Mouse (Mus musculus): ENCODE measurements at regions not wholly inside any gene's neighbourhood (a gene's known extent, or its start where the extent isn't known, plus 50 kb on each side); places are given as distances from the start of the nearest gene placed in this dataset.

DNA sequence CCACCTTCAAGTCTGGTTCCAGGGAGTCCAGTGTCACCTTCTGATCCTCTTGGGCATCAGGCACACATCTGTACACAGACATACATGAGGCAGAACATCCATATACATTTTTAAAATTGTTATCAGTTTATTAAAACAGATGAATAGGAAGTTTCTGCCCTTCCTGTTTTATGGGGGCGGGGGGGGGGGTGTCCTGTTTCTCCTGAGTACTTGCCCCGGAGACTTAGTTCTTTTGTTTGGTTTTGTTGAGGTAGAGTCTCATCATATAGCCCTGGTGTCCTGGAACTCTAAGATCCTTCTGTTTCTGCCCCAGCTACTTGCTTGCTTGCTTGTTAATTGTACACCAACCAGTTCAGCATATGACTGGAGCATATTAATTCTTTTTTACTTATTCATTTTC, 85.0 kb upstream of the Xpo1 start:
- Histone ChIP-seq H3K4me3 (ENCODE audit: low read depth, low read length) (no peak overlapping the region), H3K36me3 (ENCODE audit: insufficient read depth) (no peaks in the 10 kb centered on the region), H3K4me1 (ENCODE audit: insufficient read depth) (no peaks in the 10 kb centered on the region), H3K27me3 (ENCODE audit: insufficient read depth, low read length) (no peaks in the 10 kb centered on the region), H3K27ac (ENCODE audit: low read depth, low read length) (no peak overlapping the region), H3K9me3 (ENCODE audit: low read length) (no peaks in the 10 kb centered on the region), H3K9ac (no peak overlapping the region), H3K4me2 (ENCODE audit: low read depth) (no peak overlapping the region)
- WGBS: 64% methylated on average over 2 of the region's 2 CpGs
- TF ChIP-seq CTCF (IDR thresholded peaks at IDR 0.05; ENCODE audit: low read depth): no peak
- DNase-seq: no peak
- no peak for ATAC-seq

DNA sequence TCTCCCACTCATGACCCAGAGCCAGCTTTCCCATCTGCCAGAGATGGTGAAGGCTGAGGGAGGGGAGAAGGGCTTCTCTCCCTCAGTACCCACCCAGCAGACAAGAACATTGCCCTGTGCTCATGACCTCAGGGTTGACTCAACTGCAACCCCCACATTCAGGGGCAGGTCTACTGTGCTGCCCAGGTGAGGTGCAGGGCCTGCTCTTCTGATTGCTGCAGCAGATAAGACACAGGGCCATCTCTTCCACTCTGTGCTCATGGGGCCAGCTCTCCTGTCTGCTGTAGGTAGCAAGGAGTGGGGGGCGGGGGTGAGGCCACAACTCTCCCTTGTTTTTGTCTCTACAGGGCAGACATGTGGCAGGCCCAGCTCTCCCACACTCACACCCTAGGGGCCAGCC, 84.1 kb upstream of the Xpo1 start:
- no peak for ATAC-seq
- Histone ChIP-seq H3K9me3 (ENCODE audit: low read length) (no peaks in the 10 kb centered on the region), H3K27ac (ENCODE audit: low read depth, low read length) (no peak overlapping the region), H3K36me3 (ENCODE audit: insufficient read depth) (no peaks in the 10 kb centered on the region), H3K27me3 (ENCODE audit: insufficient read depth, low read length) (no peaks in the 10 kb centered on the region), H3K9ac (no peak overlapping the region), H3K4me3 (ENCODE audit: low read depth, low read length) (no peak overlapping the region), H3K4me1 (ENCODE audit: insufficient read depth) (no peaks in the 10 kb centered on the region), H3K4me2 (ENCODE audit: low read depth) (no peak overlapping the region)
- WGBS: 83% methylated on average over 1 of the region's 1 CpGs
- no peak for TF ChIP-seq CTCF (IDR thresholded peaks at IDR 0.05; ENCODE audit: low read depth)
- no peak for DNase-seq

DNA sequence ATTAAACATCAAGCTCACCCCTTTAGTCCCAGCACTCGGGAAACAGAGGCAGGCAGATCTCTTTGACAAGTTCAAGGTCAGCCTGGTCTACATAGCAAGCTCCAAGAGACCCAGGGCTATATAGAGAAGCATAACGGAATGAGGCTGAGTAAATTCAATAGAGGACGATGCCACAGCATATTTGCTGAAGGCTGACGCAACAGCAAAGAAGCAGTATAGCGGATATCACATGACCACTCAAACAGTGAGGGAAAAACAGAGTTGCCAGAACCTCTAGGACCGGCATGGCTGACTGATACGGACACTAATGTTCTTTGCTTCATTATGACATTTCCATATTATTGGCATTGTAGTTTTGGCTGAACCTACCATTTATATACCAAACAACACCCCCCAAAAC, 74.2 kb upstream of the Xpo1 start:
- Histone ChIP-seq H3K27ac (ENCODE audit: low read depth, low read length) (no peak overlapping the region), H3K36me3 (ENCODE audit: insufficient read depth) (no peaks in the 10 kb centered on the region), H3K27me3 (ENCODE audit: insufficient read depth, low read length) (no peaks in the 10 kb centered on the region), H3K9ac (no peak overlapping the region), H3K9me3 (ENCODE audit: low read length) (no peaks in the 10 kb centered on the region), H3K4me1 (ENCODE audit: insufficient read depth) (no peaks in the 10 kb centered on the region), H3K4me2 (ENCODE audit: low read depth) (no peak overlapping the region), H3K4me3 (ENCODE audit: low read depth, low read length) (no peak overlapping the region)
- DNase-seq (no peak), ATAC-seq (no peak)
- 89% methylated on average over 7 of the region's 7 CpGs for WGBS
- no peak for TF ChIP-seq CTCF (IDR thresholded peaks at IDR 0.05; ENCODE audit: low read depth)

DNA sequence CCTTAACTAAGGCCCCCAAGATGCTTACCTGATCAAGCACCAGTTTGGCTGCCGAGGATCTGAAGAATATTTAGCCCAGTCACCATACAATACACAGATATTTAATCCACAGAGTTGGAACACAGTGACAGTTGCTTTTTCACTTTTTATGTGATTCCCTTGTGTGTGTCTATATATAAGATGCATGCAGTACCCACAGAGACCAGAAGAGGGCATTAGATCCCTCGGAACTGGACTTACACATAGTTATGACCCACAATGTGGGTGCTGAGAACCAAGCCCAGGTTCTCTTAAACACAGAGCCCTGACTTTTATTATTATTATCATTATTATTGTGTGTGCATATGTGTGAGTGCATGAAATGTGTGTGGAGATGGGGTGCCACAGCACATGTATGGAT, 70.6 kb upstream of the Xpo1 start:
- DNase-seq (no peak), ATAC-seq (no peak)
- WGBS: 96% methylated on average over 2 of the region's 2 CpGs
- Histone ChIP-seq H3K4me1 (ENCODE audit: insufficient read depth) (no peaks in the 10 kb centered on the region), H3K4me3 (ENCODE audit: low read depth, low read length) (no peak overlapping the region), H3K9me3 (ENCODE audit: low read length) (no peaks in the 10 kb centered on the region), H3K9ac (no peak overlapping the region), H3K27ac (ENCODE audit: low read depth, low read length) (no peak overlapping the region), H3K27me3 (ENCODE audit: insufficient read depth, low read length) (no peaks in the 10 kb centered on the region), H3K4me2 (ENCODE audit: low read depth) (no peak overlapping the region), H3K36me3 (ENCODE audit: insufficient read depth) (no peaks in the 10 kb centered on the region)
- TF ChIP-seq CTCF (IDR thresholded peaks at IDR 0.05; ENCODE audit: low read depth): no peak

DNA sequence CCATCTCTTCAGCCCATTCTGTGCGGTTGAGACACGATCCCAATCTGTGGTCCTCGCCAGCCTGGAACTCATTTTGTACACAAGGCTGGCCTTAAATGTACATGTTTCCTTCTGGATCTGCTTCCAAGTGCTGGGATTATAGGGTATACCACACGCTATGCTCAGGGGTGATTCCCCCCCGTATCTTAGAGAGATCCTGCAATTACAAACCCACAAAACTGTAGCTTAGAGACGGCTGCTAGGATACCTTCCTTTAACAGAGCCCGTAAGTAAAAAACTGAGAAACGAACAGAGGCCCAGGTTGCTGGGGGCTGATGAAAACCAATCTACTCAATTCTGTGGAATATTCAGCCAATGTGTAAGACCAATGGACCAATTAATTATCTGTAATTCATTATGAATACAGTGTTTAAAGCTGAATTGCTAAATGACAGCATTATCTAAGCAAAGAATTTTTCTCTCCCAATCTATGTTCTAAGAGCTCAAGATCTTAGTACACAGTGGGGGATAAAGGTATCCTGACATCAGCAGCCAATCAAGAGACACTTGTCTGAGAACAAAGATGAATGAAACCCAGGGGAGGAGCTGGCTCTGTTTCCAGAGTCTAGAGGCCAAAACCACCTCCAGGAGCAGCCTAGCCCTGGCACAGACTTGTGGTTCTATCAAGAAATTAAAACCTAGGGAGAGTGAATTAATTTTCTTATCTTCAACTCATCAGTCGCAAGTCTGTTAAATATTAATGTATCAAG, 54.0 kb upstream of the Xpo1 start:
- Histone ChIP-seq H3K4me1 (ENCODE audit: insufficient read depth) (no peaks in the 10 kb centered on the region), H3K4me3 (ENCODE audit: low read depth, low read length) (no peak overlapping the region), H3K27ac (ENCODE audit: low read depth, low read length) (no peak overlapping the region), H3K36me3 (ENCODE audit: insufficient read depth) (no peaks in the 10 kb centered on the region), H3K27me3 (ENCODE audit: insufficient read depth, low read length) (no peaks in the 10 kb centered on the region), H3K9me3 (ENCODE audit: low read length) (no peaks in the 10 kb centered on the region), H3K4me2 (ENCODE audit: low read depth) (no peak overlapping the region), H3K9ac (no peak overlapping the region)
- peak; percentile 96 for ATAC-seq
- whole genome bisulfite sequencing: 47% methylated on average over 9 of the region's 9 CpGs
- no peak for TF ChIP-seq CTCF (IDR thresholded peaks at IDR 0.05; ENCODE audit: low read depth)
- DNase-seq: peak; percentile 36

DNA sequence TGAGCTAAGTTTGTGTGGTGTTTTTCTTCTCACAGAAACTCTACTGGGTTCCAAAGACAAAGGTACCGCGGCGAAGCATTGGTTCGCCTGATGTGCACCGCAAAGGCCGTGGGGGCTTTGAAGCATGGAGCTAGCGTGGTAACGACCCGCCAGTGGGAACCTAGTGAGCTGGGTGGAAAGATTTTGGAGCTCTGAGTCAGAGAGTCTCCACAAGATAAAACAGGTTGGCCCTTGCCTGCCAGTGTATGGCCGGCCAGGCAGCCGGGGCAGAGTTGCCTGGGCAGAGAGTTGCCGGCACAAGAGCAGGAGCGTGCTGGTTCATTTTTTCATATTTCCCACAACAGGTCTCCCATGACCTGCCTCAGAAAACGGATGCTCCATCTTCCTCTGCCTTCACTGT, 52.3 kb upstream of the Xpo1 start:
- no peak for ATAC-seq
- no peak overlapping the region for H3K4me3 ChIP-seq (ENCODE audit: low read depth, low read length)
- H3K9ac ChIP-seq: no peak overlapping the region
- H3K9me3 ChIP-seq (ENCODE audit: low read length): no peaks in the 10 kb centered on the region
- no peak for DNase-seq
- WGBS: 91% methylated on average over 14 of the region's 14 CpGs
- no peaks in the 10 kb centered on the region for H3K27me3 ChIP-seq (ENCODE audit: insufficient read depth, low read length)
- no peaks in the 10 kb centered on the region for H3K4me1 ChIP-seq (ENCODE audit: insufficient read depth)
- no peak for TF ChIP-seq CTCF (IDR thresholded peaks at IDR 0.05; ENCODE audit: low read depth)
- no peak overlapping the region for H3K4me2 ChIP-seq (ENCODE audit: low read depth)
- no peak overlapping the region for H3K27ac ChIP-seq (ENCODE audit: low read depth, low read length)
- no peaks in the 10 kb centered on the region for H3K36me3 ChIP-seq (ENCODE audit: insufficient read depth)

DNA sequence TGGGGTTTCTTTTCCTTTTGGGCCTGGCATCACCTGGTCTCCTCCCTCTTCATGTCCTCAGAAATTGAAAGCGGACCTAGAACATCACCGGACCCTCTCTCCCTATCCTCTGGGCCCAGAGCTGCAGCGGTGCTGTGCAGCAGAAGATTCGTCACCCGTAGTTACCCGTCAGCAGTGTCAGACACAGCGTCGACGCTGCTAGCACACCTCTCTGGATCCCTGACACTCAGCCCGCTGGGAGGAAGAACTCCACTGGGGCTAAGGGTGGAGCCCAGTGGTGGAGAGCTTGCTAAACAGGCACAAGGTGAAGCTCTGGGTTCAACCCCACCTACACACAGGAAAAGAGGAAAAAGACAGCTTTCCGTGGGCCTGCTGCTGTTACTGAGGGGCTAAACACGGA, 51.8 kb upstream of the Xpo1 start:
- no peak overlapping the region for H3K27ac ChIP-seq (ENCODE audit: low read depth, low read length)
- TF ChIP-seq CTCF (IDR thresholded peaks at IDR 0.05; ENCODE audit: low read depth): no peak
- no peaks in the 10 kb centered on the region for H3K9me3 ChIP-seq (ENCODE audit: low read length)
- WGBS: 81% methylated on average over 12 of the region's 12 CpGs
- no peak overlapping the region for H3K9ac ChIP-seq
- H3K4me2 ChIP-seq (ENCODE audit: low read depth): no peak overlapping the region
- DNase-seq: no peak
- H3K4me3 ChIP-seq (ENCODE audit: low read depth, low read length): no peak overlapping the region
- ATAC-seq: no peak
- H3K27me3 ChIP-seq (ENCODE audit: insufficient read depth, low read length): no peaks in the 10 kb centered on the region
- H3K4me1 ChIP-seq (ENCODE audit: insufficient read depth): no peaks in the 10 kb centered on the region
- no peaks in the 10 kb centered on the region for H3K36me3 ChIP-seq (ENCODE audit: insufficient read depth)
